Mouse (Mus musculus): ENCODE measurements around the gene Osr1.

DNA sequence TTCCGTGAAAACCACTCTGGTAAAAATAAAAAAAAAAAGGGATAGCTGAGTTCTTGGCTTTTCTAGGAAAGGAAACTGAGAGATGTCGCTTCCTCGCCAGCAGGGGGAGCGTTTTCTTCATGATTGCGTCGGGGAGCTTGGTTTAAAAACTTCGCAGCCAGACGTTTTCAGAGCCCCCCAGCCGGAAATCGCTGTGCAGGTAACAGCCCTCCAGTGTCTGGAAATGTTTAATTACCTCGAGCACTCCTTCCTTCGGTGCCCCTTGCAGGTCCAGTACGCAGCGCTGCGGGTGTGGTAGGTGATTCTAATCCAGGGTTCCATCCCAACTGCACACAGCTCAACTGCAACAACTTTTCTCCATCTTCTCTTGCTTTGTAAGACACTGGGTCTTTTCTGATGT, at the start of gene Osr1:
- TF ChIP-seq POLR2A (IDR thresholded peaks at IDR 0.05; ENCODE audit: low read depth, low read length) (no peak), CTCF (IDR thresholded peaks at IDR 0.05; ENCODE audit: extremely low read depth, insufficient read depth, insufficient read length, insufficient replicate concordance) (no peak)

Data from spleen, adult 2 months (tissue).